Mouse (Mus musculus) stomach, postnatal 0 days (tissue): Measurements from ENCODE around the gene Snx1. TPM values are rescaled to one million over a fixed set of nuclear protein-coding genes. Genes with fewer than 3 reads are reported as not detected.

Source experiments
- ATAC-seq: fragments of 200-750 bp; cut with Nextera tagmentation; 2 replicates; pipeline ENCODE4 v1.8.0; 2017; ENCODE audit not compliant: low FRiP score, low TSS enrichment
- DNase-seq: peaks from one replicate; pipeline ENCODE4 v3.0.0-alpha.2; 2016; ENCODE audit warnings: low spot score
- H3K27ac ChIP-seq: fragments of 300-500 bp; sonication (generic); replicated peaks from 2 replicates; pipeline ENCODE4 v1.5.1; 2014; ENCODE audit warnings: mild to moderate bottlenecking, control low read depth
- H3K27me3 ChIP-seq: fragments of 300-500 bp; sonication (generic); 2 replicates; pipeline ENCODE4 v1.6.1; 2014; ENCODE audit warnings: low read length; ENCODE audit not compliant: control insufficient read depth, insufficient read depth
- H3K36me3 ChIP-seq: fragments of 300-500 bp; sonication (generic); 2 replicates; pipeline ENCODE4 v1.6.1; 2014; ENCODE audit warnings: low read length, mixed read lengths; ENCODE audit not compliant: control insufficient read depth, insufficient read depth
- H3K4me1 ChIP-seq: fragments of 300-500 bp; sonication (generic); replicated peaks from 2 replicates; pipeline ENCODE4 v1.6.1; 2014; ENCODE audit warnings: antibody characterized with exemption; ENCODE audit not compliant: control insufficient read depth, insufficient read depth
- H3K4me2 ChIP-seq: fragments of 300-500 bp; sonication (generic); replicated peaks from 2 replicates; pipeline ENCODE4 v1.6.1; 2014; ENCODE audit warnings: low read depth, mild to moderate bottlenecking, control low read depth, moderate library complexity
- H3K4me3 ChIP-seq: fragments of 300-500 bp; sonication (generic); 2 replicates; pipeline ENCODE4 v1.5.1; 2014; ENCODE audit warnings: low read depth, low read length, control low read depth
- H3K9ac ChIP-seq: fragments of 300-500 bp; sonication (generic); 2 replicates; pipeline ENCODE4 v1.6.1; 2014; ENCODE audit warnings: mild to moderate bottlenecking, low read length, control low read depth, mixed read lengths
- H3K9me3 ChIP-seq: fragments of 300-500 bp; sonication (generic); 2 replicates; pipeline ENCODE4 v1.6.1; 2016; ENCODE audit warnings: low read length; ENCODE audit not compliant: control insufficient read depth
- CTCF ChIP-seq: IDR thresholded peaks from 2 replicates; pipeline ENCODE4 v1.5.1; 2016; ENCODE audit warnings: antibody characterized with exemption, low read depth, mild to moderate bottlenecking, moderate library complexity
- EP300 ChIP-seq: optimal IDR thresholded peaks from 2 replicates; pipeline ENCODE3; 2016; ENCODE audit warnings: antibody characterized with exemption
- WGBS: fragments of 180-500 bp; shearing (Covaris S2); extraction: QIAGEN DNeasy Blood & Tissue Kit; methylation state at CpG from one replicate; pipeline ENCODE4 v1.1.7; 2014; 5-methylcytosine and 5-hydroxymethylcytosine counted together
- polyA plus RNA-seq: library from polyadenylated mRNA; unstranded; fragments of >200 nt; fragmentation: Nextera tagmentation; extraction: Ambion mirVana; gene quantifications from 2 replicates; pipeline ENCODE4 v1.2.1, GENCODE M21; 2015

Gene Snx1
- polyA plus RNA-seq, 1 experiment from 2014 or later: 77.5 TPM

DNA sequence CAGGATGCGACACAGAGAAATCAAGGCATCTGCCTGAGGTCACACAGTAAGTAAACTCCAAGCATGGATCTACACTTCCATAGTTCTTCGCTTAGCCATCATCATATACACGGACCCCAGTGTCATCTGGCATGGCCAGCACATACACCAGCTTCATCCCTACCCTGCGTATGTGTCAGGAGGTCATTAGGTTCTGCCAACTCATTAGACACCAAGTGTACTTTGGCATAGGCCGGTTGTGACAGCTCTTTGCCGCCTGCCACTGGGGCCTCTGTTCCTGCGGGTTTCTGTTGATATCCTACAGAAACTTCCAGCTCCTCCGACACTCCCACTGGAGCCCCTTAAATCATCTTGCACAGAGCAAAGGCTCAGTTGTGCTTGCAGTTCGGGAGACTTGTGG lies 27.6 kb upstream of the Snx1 start:
- no peak for DNase-seq
- H3K27me3 ChIP-seq: no peaks in the 10 kb centered on the region
- no peak for ATAC-seq
- H3K9ac ChIP-seq: no peak overlapping the region
- no peak overlapping the region for H3K4me3 ChIP-seq
- no peak overlapping the region for H3K4me2 ChIP-seq
- TF ChIP-seq CTCF: no peak
- TF ChIP-seq EP300: no peak
- 86% methylated on average over 9 of the region's 9 CpGs for WGBS
- no peak overlapping the region for H3K27ac ChIP-seq
- no peaks in the 10 kb centered on the region for H3K9me3 ChIP-seq
- H3K4me1 ChIP-seq: no peaks in the 10 kb centered on the region
- no peaks in the 10 kb centered on the region for H3K36me3 ChIP-seq

DNA sequence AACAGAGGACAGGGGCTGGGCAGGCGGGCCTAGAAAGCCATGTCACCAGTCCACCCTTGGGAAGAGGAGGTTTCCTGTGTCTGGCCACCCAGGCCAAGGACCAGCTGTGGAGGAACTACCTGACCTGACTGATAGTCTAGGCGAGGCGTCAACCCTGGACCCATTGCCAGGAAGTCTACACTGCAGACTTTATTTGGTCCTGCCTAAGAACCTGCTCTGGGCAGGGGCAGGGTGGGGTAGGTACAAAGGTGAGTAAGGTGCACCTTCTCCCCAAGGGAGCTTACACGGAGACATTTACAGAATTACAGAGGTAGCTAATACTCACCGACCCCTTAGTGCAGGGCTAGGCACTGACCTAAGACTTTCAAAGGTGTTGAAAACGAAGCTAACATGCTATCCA lies 27.2 kb upstream of the Snx1 start:
- H3K36me3 ChIP-seq: no peaks in the 10 kb centered on the region
- WGBS: 79% methylated on average over 6 of the region's 6 CpGs
- H3K27ac ChIP-seq: no peak overlapping the region
- no peak overlapping the region for H3K9ac ChIP-seq
- no peaks in the 10 kb centered on the region for H3K27me3 ChIP-seq
- no peaks in the 10 kb centered on the region for H3K9me3 ChIP-seq
- H3K4me3 ChIP-seq: no peak overlapping the region
- no peaks in the 10 kb centered on the region for H3K4me1 ChIP-seq
- H3K4me2 ChIP-seq: no peak overlapping the region
- TF ChIP-seq EP300 (no peak), CTCF (no peak)
- ATAC-seq (peak; percentile 33), DNase-seq (peak; percentile 29)

GRCm38 (mm10) chr9:66152011-66152410 lies 25.6 kb upstream of the Snx1 start:
- DNase-seq (no peak), ATAC-seq (no peak)
- Histone ChIP-seq H3K27ac (no peak overlapping the region), H3K4me2 (no peak overlapping the region), H3K27me3 (no peaks in the 10 kb centered on the region), H3K36me3 (no peaks in the 10 kb centered on the region), H3K9ac (no peak overlapping the region), H3K4me3 (no peak overlapping the region), H3K4me1 (no peaks in the 10 kb centered on the region), H3K9me3 (no peaks in the 10 kb centered on the region)
- no peak for TF ChIP-seq CTCF
- no peak for TF ChIP-seq EP300
- 57% methylated on average over 9 of the region's 9 CpGs for WGBS

DNA sequence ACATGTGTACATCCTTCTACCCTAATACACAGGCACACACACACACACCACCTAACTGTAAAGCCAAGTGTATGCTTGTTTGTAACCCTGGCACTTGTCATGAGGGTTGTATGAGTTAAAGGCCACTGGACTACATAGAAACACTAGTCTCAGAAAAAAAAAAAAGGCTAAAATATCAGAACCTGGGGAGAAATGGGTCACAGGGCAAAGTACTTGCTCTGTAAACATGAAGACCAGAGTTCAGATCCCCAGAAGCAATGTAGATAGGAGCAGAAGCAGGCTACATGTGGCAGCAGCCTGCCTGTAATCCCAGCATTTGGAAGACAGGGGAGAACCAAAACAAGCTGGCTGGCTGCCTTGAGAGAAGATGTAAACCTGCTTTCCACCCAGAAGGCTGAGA lies 19.8 kb upstream of the Snx1 start:
- TF ChIP-seq CTCF (no peak), EP300 (no peak)
- Histone ChIP-seq H3K9ac (no peak overlapping the region), H3K27ac (no peak overlapping the region), H3K4me1 (no peaks in the 10 kb centered on the region), H3K9me3 (no peaks in the 10 kb centered on the region), H3K27me3 (no peaks in the 10 kb centered on the region), H3K36me3 (no peaks in the 10 kb centered on the region), H3K4me3 (no peak overlapping the region), H3K4me2 (no peak overlapping the region)
- ATAC-seq (no peak), DNase-seq (no peak)

DNA sequence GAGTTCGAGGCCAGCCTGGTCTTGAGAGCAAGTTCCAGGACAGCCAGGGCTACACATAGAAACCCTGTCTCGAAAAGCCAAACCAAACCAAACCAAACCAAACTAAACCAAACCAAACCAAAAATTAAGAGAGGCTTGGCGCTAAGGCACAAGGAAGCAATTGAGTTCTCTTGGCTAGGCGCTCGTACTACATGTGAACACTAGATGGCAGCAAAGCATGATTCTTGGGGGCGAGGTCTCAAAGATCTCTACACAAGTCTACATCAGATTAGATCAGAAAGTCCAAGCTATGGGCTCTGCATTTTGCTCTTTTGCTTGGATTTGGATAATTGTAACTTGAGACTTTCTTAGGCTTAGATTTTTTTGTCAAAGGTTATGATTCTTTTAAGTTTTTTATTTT lies 17.9 kb upstream of the Snx1 start:
- Histone ChIP-seq H3K9ac (no peak overlapping the region), H3K27me3 (no peaks in the 10 kb centered on the region), H3K4me2 (no peak overlapping the region), H3K36me3 (peaks cover 10% of the 10 kb centered on the region), H3K4me3 (no peak overlapping the region), H3K27ac (no peak overlapping the region), H3K9me3 (no peaks in the 10 kb centered on the region), H3K4me1 (no peaks in the 10 kb centered on the region)
- 3% methylated on average over 6 of the region's 6 CpGs for WGBS
- peak; percentile 94 for TF ChIP-seq CTCF
- TF ChIP-seq EP300: no peak
- peak; percentile 73 for DNase-seq
- peak; percentile 52; the same call in 1 of the 2 replicates for ATAC-seq

GRCm38 (mm10) chr9:66142265-66142664 lies 15.9 kb upstream of the Snx1 start:
- Histone ChIP-seq H3K4me1 (no peaks in the 10 kb centered on the region), H3K9me3 (no peaks in the 10 kb centered on the region), H3K4me2 (no peak overlapping the region), H3K4me3 (no peak overlapping the region), H3K27me3 (no peaks in the 10 kb centered on the region), H3K27ac (no peak overlapping the region), H3K9ac (no peak overlapping the region), H3K36me3 (peaks cover 14% of the 10 kb centered on the region)
- WGBS: 74% methylated on average over 1 of the region's 1 CpGs
- DNase-seq (no peak), ATAC-seq (no peak)
- TF ChIP-seq EP300: no peak
- no peak for TF ChIP-seq CTCF
